Mouse (Mus musculus): ENCODE data around the gene Pdcd5.

Pdcd5 gene

GRCm38 (mm10) chr7:35646317-35647081 lies 822 bp downstream of the Pdcd5 start:
- peak; percentile 54 for DNase-seq (ENCODE audit: low spot score)

DNA sequence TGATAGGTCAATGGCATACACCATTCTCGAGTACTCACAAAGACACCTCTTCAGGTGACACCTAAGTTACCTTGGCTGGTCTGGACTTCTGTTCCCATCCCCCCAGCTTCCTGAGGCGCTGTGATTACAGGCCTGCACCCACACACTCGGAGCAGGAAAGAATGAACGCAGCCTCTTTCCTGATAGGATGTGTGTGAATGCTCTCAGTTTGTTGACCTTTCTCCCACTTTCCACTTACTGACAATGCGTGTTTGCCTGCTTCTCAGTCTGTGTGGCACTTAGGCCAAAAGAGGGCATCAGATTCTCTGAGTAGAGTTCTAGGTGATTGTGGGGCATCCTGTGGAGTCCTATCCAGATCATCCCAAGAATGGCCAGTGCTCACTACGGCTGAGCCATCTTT lies 7.2 kb downstream of the Pdcd5 start:
- DNase-seq (ENCODE audit: low spot score): no peak

DNA sequence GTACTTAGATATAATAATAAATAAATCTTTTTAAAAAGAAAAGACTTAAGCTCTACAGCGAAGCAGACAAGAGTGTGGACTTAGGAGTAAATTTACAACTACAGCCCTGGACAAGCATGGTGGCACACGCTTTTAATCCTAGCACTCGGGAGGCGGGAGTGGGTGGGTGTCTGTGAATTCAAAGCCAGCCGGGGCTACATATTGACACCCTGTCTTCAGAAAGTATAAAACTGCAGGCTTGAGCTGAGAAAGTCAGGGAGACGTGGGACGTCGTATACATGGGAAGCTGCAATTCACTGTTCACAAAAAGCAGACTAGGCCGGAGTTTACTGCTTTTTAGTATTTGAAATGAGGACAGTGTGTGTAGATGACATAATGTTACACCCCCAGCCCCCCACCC lies 10.4 kb downstream of the Pdcd5 start:
- no peak for DNase-seq (ENCODE audit: low spot score)

- DNase-seq (ENCODE audit: low spot score): peak; percentile 51
These were observed 11.1 kb downstream of the Pdcd5 start for GRCm38 (mm10) chr7:35636229-35636628.

DNA sequence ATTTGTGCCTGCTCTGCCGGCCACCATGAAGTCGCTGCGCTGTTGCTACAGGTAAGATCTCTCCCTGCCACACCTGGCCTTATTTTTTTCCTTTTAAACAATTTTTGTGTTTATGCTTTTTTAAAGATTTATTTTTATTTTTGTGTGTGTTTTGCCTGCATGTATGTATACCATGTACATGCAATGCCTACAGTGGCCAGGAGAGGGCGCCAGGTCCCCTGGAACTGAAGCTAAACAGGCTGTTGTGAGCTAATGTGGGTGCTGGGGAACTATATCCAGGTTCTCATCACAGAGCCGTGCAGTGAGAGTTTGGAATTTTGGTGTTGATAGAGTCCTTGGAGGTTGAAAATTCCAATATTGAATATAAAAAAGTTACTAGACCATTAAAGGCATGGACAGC lies 18.8 kb downstream of the Pdcd5 start:
- peak; percentile 51 for DNase-seq (ENCODE audit: low spot score)

GRCm38 (mm10) chr7:35627371-35627770 lies 19.9 kb downstream of the Pdcd5 start:
- DNase-seq (ENCODE audit: low spot score): no peak

DNA sequence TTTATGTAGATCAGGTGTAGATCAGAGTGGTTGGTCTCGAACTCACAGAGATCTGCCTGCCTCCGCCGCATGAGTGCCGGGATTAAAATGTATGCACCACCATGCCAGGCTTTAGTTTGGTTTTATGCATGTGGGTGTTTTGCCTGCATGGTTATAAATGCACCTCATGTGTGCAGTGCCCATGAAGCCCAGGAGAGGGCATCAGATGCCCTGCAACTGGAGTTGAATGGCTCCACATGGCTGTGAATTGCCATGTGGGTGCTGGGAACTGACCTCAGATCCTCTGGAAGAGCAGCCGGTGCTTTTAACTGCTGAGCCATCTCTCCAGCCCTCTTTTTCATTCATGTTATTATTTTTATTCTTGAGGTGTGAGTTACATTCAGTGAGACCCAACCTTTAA lies 21.3 kb downstream of the Pdcd5 start:
- no peak for DNase-seq (ENCODE audit: low spot score)

GRCm38 (mm10) chr7:35622626-35623025 lies 24.7 kb downstream of the Pdcd5 start:
- DNase-seq (ENCODE audit: low spot score): no peak

GRCm38 (mm10) chr7:35617513-35617912 lies 29.8 kb downstream of the Pdcd5 start:
- DNase-seq (ENCODE audit: low spot score): no peak

GRCm38 (mm10) chr7:35609245-35609644 lies 38.1 kb downstream of the Pdcd5 start:
- no peak for DNase-seq (ENCODE audit: low spot score)

- DNase-seq (ENCODE audit: low spot score): no peak
These were observed 40.5 kb downstream of the Pdcd5 start for GRCm38 (mm10) chr7:35606816-35607215.

DNA sequence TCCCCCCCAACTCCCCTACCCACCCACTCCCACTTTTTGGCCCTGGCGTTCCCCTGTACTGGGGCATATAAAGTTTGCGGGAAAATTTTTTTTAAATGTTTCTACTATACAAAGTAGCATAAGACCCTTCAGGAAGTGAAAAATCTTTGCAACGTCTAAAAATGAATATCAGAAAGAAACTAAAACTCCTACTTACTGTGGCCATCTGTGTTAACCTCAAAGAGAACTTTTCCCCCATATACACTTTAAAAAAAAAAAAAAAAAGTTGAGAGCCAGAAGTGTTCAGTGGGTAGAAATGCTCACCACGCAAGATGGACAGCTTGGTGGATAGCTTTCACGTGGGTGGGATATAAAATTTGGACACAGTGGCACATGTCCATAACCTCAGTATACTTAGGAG lies 44.6 kb downstream of the Pdcd5 start:
- DNase-seq (ENCODE audit: low spot score): no peak

DNA sequence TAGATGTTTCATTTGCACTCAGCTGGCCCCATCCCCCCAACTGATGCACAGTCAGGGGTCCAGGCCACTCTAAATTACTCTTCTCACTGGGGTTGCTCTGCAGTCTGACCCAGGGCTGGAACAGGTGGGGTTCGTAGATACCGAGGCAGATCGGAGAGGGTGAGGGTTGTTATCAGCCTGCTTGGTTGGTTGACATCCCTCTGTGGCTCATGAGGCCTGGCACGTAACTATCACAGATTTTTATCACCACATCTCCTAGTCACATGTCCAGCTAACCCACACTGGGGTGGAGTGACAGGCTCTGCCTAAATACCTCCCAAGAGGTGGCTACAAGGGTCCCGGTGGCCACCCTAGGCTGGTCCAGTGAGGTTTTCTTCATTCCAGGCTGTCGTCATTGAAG lies 46.2 kb downstream of the Pdcd5 start:
- DNase-seq (ENCODE audit: low spot score): no peak

- DNase-seq (ENCODE audit: low spot score): no peak
These were observed 47.3 kb downstream of the Pdcd5 start for GRCm38 (mm10) chr7:35600031-35600430.

DNA sequence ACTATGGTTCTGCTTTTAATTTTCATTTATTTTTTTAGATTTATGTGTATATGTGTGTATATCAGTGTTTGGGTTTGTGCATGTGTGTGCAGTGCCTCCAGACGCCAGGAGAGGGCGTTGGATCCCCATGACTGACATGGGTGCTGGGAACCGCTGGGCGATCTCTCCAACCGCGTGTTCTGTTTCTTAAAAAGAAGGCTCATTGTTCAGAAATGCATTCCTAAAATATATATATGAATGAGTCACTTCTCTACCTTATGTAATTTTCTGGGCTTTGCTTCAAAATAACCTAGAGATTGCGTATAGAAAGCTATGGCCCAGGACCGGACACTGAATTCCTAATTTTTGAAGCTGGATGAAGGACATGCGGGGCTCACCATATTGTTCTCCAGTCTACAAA lies 47.8 kb downstream of the Pdcd5 start:
- no peak for DNase-seq (ENCODE audit: low spot score)

DNA sequence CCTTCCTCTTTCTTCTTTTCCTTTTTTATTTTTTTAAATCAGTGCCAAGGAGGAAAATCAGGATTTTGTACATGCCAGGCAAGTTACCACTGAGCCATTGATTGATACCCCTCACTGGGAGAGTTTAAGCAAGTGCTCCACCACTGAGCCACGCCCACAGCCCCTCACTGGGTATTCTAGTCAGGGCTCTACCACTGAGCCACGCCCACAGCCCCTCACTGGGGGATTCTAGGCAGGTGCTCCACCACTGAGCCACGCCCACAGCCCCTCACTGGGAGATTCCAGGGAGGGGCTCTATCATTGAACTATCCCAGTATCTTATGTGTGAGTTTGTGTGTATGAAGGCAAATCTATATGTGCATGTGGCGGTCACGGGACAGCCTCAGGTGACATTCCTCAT lies 53.0 kb downstream of the Pdcd5 start:
- DNase-seq (ENCODE audit: low spot score): no peak

All from embryo, embryonic 10 days (tissue).